Mouse (Mus musculus): ENCODE measurements around the gene Lrrc28.
A peak's percentile ranks its signal among the peaks of the same experiment; 100 is the strongest.

Gene Lrrc28

DNA sequence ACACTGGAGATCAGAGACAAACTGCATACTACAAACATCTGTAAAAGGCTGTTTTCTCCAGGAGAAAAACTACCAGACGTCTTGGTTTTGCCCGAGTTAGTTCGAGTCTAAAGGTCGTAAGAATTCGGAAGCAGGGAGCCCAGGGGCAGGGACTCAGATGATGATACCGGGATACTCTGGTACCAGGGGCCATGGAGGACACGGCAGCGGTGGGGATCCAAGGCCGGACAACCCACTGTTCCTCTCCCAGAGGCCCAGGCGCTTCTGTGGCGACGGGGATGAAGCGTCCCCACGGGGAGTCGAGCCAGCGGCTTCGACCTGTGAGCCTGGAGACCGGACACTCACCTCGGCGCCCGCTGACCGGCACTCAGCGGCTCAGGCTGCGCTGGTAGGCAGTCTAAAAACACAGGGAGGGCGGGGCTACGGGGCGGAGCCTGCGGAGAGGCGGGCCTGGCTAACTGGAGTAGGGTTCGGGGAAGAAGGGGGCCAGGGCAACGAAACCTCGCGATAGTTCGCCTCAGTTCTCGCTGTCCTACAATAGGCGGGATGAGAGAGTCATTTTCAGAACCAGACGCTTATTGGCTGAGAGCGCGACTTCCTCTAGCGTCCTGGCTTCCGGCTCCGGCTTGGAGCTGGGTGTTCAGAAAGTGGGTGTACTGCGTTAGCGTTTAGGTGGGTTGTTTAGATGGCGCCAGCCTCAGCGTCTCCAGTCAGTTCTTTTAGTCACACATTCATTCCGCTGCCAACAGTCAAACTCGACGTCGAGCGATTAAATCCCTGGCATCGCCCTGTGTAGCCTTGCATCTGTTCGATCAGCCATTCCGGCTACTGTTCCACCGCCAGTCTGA, at the start of gene Lrrc28:
TSS of gene Lrrc28 (minus strand) at position 436 of the 848 bp plus-strand sequence.
- peak; percentile 98 to 100 for DNase-seq (ENCODE audit: low spot score in 2 of 2)

DNA sequence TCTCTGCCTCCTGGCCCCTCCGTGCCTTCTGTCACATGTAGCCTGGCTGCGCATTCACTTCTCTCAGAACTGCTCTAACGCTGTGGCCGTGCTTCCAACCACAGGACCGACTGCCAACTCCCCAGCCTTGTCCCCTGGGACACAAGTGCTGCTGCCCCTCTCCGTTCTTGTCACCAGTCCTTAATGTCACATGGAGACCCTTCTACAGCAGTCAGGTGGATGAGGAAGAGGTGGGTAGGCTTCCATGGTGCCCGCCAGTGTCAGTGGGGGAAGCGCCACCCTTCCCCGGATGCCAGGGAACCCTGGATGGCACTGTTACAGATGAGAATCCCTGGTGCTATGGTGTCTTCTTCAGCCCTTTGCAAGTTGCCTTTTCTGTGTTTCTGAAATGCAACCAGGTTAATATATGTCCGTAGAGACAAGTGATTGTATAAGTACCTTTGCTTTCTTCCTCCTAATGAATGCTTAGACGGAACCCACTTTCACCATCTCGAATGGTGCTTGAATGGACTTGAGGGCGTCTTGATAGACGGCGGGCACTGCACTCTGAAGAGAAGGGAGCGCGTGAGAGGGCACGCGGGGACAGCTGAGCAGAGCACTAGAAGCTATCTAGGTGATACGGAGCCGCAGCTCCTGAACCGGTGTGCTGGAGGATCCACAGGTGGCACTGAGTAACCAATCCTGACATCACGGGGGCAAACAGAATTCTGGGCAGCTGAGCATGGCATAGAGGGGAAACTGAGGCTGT, 47.9 kb upstream of the Lrrc28 start:
- DNase-seq (ENCODE audit: low spot score in 2 of 2): no peak

- DNase-seq (ENCODE audit: low spot score in 2 of 2): no peak
These were observed 47.1 kb upstream of the Lrrc28 start for GRCm38 (mm10) chr7:67692141-67692540.

DNA sequence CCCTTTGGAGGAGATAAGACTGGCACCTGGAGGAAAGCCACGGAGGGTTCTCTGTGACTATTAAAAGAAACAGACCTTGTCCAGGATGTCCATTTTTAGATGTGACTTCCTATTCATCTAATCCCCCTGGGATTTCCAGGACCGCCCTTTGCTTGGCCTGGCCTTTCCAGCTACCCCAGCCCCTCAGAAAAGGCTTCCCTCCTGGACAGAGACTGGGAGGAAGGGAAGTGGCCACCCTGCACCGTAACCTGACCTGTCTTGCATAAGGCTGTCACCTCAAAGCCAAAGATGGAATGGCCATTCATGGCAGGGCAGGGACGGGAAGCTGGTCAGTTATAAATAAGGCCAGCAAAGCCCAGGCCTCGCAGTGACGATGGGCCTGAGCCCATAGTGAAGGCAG, 46.0 kb upstream of the Lrrc28 start:
- DNase-seq (ENCODE audit: low spot score in 2 of 2): no peak

DNA sequence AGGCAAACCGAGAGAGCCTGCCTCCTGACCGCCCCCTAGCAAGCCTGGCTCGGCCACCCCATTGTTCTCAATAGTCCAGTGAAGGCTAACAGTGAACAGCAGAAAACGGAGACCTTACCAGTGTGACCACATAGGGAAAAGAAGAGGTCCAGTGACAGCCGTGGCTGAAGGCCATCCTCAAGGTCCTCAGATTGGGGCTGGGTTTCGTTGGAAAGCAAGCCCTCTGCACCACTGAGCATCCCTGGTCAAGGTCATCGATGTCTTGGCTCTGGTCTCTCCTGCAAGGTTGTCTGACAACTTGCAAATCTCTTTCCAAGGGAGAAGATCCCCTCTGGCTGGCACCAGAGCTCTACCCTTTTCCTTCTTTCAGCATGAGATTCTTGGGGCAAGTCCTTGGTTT, 44.7 kb upstream of the Lrrc28 start:
- DNase-seq (ENCODE audit: low spot score in 2 of 2): no peak

- DNase-seq (ENCODE audit: low spot score in 2 of 2): no peak
These were observed 43.2 kb upstream of the Lrrc28 start for GRCm38 (mm10) chr7:67688281-67688680.

DNA sequence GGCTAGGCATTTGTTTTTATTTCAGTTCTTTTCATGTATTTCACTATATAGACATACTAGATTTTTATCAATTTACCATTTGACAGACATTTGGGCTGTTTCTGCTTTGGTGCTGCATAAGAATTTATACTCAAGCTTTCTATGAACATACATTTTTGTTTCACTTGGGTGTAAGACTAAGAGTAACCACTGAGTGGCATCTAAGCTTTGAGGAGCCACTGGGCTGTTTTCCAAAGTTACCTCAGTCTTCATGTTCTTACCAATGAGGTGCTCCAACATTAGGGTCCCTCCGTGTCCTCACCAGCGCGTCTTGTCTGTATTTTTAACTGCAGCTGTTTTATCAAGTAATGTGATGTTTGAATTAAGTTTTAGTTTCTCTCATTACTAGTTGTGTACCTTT, 41.5 kb upstream of the Lrrc28 start:
- no peak for DNase-seq (ENCODE audit: low spot score in 2 of 2)

DNA sequence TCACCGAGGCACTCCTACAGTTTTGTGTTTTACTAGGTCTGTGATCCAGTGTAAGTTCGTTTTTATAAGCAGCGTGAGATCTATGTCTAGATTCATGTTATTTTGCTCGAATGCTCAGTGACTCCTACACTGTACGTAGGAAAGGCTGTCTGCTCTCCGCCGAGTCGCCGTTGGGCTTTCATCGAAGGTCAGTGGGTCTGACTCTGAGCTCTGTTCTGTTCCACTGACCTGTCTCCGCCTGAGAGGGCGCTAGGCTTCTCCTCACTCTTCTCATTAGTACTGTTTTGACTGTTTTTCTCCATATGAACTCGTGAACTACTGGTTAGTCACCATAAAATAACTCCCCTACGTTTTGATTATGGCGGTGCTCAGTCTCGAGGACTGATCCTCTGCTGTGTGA, 37.9 kb upstream of the Lrrc28 start:
- no peak for DNase-seq (ENCODE audit: low spot score in 2 of 2)

- no peak for DNase-seq (ENCODE audit: low spot score in 2 of 2)
These were observed 36.0 kb upstream of the Lrrc28 start for GRCm38 (mm10) chr7:67681078-67681477.

GRCm38 (mm10) chr7:67678878-67679499, 33.9 kb upstream of the Lrrc28 start:
- DNase-seq (ENCODE audit: low spot score in 2 of 2): no peak

DNA sequence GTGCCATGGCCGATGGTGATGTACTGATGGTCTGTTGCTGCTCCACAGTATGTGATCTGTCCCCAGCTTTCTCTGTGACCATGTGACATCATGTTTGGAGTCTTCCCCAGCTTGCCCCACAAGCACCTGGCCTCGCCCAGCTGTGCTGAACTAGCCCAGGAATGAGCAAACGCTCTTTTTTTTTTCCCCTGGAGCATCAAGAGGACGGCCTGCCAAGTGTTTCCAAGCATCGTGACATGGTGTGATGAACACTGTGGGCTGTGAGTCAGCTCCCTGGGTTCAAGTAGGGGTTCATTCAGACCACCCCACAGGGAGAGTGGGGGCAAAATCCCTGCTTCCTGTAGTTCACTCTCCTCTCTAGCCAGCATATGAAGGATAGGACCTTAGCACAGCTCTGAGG, 28.6 kb upstream of the Lrrc28 start:
- no peak for DNase-seq (ENCODE audit: low spot score in 2 of 2)

DNA sequence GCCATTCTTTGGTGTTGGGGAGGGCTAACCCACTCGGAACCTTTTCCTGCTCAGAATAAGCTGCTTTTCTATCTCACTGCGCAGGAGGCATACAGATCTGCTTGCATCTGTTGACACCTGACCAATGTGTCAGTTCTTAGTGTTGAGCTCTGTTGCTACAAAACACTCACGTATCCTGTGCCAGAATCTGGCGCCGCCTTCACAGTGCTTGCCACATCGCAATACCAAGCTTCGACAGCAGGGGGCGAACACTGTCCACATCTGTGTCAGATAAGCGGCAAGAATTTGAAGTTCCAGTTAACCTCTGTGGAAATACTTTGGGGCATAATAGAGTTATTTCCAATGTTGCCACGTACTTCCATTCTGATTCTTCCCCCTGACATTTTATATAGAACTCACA, 27.6 kb upstream of the Lrrc28 start:
- DNase-seq (ENCODE audit: low spot score in 2 of 2): peak; percentile 65 to 96

DNA sequence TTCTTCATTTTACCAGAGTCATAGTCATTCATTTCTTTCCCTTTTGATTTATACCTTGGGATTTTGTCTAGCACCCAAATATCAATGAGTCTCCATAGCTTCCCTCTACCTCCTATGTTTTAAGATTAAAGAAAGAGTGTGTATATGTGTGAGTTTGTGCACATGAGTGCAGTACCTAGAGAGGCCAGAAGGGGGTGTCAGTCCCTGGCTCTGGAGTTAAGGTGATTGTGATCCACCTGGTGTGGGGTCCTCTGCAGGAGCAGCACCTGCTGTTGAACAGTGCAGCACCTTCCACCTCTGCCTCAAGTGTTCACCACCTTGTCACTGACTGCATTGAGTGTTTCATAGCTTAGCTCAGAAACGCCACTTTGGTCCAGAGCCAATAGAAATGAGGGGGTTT, 25.9 kb upstream of the Lrrc28 start:
- no peak for DNase-seq (ENCODE audit: low spot score in 2 of 2)

GRCm38 (mm10) chr7:67663981-67664694, 19.1 kb upstream of the Lrrc28 start:
- DNase-seq (ENCODE audit: low spot score in 2 of 2): no peak

GRCm38 (mm10) chr7:67662424-67662823, 17.4 kb upstream of the Lrrc28 start:
- DNase-seq (ENCODE audit: low spot score in 2 of 2): no peak

GRCm38 (mm10) chr7:67658110-67658509, 13.0 kb upstream of the Lrrc28 start:
- DNase-seq (ENCODE audit: low spot score in 2 of 2): no peak

GRCm38 (mm10) chr7:67655186-67655585, 10.1 kb upstream of the Lrrc28 start:
- no peak for DNase-seq (ENCODE audit: low spot score in 2 of 2)

GRCm38 (mm10) chr7:67654668-67655067, 9.6 kb upstream of the Lrrc28 start:
- DNase-seq (ENCODE audit: low spot score in 2 of 2): no peak

DNA sequence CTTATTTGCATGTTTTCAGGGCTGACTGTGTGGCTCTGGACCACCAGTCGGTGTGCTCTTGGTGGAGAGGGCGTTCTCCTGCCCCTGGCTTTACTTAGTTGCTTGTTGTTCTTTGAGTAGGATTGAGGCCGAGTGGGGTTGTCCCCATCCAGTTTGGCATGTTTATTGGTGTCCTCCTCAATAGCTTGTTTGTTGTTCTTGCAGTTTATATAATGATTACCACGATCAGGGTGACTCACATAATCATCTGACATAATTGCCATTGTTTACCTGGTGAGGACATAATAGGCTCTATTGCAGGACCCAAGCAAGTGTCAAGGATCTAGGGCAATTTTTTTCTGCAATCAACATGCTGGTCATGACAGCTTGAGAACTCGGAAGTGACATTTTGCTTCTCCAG, 7.1 kb upstream of the Lrrc28 start:
- DNase-seq (ENCODE audit: low spot score in 2 of 2): no peak

- no peak for DNase-seq (ENCODE audit: low spot score in 2 of 2)
These were observed 3.3 kb upstream of the Lrrc28 start for GRCm38 (mm10) chr7:67648376-67648775.

DNA sequence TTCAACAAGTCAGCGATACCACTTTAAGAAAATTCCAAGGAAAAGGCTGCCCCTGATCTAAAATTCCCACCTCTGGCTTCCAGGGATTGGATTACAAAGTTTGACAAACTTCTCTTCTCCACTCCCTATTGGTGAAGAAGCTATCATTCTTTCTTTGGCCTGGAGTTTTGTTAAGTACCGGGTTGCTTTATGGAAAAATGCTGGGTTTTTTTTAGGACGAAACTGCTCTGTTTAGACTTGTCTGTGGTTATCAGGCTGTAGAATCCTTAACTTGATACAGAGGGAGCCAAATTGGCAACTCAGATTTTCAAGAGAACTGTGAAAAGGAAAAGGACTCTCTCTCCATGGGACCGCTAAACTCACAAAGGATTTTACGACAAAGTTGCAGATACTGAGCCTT, 2.2 kb upstream of the Lrrc28 start, which contains the start of gene Ttc23:
TSS of gene Ttc23 (plus strand) at position 134 of the 400 bp plus-strand sequence.
- no peak for DNase-seq (ENCODE audit: low spot score in 2 of 2)

DNA sequence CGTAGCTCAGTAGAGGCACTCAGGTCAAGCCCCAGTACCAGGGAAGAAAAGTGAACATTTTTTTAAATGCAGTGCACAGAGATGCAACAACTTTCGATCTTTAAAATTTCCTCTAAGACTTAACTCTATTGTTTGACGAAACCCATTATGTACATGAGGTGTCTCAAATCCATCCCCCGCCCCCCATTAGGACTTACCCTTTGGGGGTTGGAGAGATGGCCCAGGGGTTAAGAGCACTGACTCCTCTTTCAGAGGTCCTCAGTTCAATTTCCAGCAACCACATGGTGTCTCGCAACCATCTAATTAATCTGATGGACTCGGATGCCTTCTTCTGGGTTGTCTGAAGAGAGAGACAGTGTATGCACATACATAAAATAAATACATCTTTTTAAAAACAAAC, 1.1 kb upstream of the Lrrc28 start:
- no peak for DNase-seq (ENCODE audit: low spot score in 2 of 2)

Measured in left cerebral cortex, adult 9 months (tissue).